Mouse (Mus musculus): Measurements from ENCODE around the gene Alg9.
A peak's percentile ranks its signal among the peaks of the same experiment; 100 is the strongest.

Gene Alg9

GRCm38 (mm10) chr9:50884741-50885599 is 110.2 kb downstream of the Alg9 start:
- peak; percentile 13 for DNase-seq (ENCODE audit: low read depth, low spot score)

DNA sequence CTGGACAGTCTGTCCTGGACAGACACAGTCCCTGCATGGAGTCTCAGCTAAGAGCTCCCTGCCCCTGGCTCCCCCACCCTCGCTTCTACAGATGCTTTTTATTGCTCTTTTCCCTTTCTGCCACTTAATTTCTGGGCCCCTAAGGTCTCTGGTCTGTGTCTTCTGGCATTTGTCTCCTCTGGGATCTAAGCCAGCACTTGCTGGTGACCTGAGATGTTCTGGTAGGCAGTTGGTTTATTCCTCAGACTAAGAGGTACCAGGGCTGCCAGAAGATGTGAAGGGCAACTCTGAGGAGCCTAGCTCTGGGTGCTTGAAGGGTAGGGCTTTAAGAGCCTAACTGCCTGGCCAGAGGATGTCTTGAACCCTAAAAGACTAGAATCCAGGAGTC is 110.8 kb downstream of the Alg9 start:
- no peak for DNase-seq (ENCODE audit: low read depth, low spot score)

- DNase-seq (ENCODE audit: low read depth, low spot score): no peak
Observed at GRCm38 (mm10) chr9:50886870-50887269, 112.1 kb downstream of the Alg9 start.

DNA sequence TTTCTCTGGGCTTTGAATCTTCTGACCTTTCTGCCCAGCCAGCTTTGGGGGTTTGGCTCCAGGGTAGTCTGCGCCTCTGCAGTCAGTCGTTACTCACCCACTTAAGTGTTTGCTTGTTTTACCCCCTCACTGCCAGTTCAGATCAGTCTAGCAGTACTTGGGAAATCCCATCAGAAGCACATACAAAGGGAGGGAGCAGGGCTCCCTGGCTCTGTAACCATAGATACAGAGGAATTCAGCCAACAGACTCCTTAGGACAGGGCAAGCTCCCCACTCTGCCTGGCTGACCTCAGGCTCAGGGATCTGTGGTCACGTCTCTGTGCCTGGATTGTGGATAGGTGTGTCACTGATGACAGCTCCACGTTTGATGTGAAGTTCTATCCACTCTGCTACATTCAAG is 112.5 kb downstream of the Alg9 start:
- no peak for DNase-seq (ENCODE audit: low read depth, low spot score)

- DNase-seq (ENCODE audit: low read depth, low spot score): no peak
Observed at GRCm38 (mm10) chr9:50889211-50889610, 114.4 kb downstream of the Alg9 start.

DNA sequence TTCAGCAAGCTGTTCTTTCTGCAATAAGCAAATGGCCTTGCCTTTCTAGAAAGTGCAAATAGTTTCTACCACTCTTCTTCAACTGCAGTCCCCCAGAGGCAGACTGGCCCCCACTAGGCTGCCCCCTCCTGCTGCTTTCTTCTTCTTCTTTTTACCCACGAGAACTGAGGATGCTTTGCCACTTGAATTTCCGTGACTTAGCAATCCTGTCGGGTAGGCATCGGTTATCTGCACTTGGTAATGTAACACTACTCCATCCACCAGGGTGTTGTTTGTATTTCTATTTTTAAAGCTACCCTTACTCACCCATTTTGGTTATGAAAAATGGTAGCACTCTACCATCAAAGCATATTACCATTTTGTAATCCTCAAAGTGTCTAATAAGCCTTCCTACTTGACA is 115.1 kb downstream of the Alg9 start:
- no peak for DNase-seq (ENCODE audit: low read depth, low spot score)

GRCm38 (mm10) chr9:50890494-50891090 is 115.8 kb downstream of the Alg9 start:
- no peak for DNase-seq (ENCODE audit: low read depth, low spot score)

Measured in forelimb bud, embryonic 11.5 days (tissue).